Mouse (Mus musculus): ENCODE results near the gene Fcgrt. TPM values are rescaled to one million over a fixed set of nuclear protein-coding genes. Genes with fewer than 3 reads are reported as not detected.

Gene Fcgrt
- total RNA-seq, 1 experiment, result 10.6 TPM

DNA sequence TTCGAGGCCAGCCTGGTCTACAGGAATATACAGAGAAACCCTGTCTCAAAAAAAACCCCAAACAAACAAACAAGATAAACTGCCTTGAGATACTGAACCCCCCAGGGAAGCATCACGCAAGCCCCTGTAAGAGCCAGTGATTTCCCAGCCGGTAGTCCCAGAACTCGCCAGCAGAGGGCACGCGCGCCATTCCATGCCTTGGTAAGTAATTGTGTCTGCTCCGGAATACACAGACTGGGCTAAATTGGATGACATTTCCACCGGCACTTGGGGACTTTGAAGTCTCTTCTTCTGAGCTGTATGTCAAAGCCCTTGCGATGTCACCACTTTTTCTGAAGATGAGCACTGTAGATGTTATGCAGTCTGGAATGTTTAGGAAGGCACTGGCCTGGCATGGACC lies 23.8 kb downstream of the Fcgrt start:
- Histone ChIP-seq H3K27ac (ENCODE audit: insufficient read depth, low read depth, low read length, poor library complexity, severe bottlenecking) (no peak overlapping the region), H3K9me3 (ENCODE audit: control insufficient read depth, insufficient read depth, low read depth, low read length) (no peaks in the 10 kb centered on the region), H3K4me1 (ENCODE audit: control insufficient read depth in 2 of 2, insufficient read depth in 2 of 2, low read length in 2 of 2, poor library complexity in 1 of 2) (peaks cover 0 to 29% of the 10 kb centered on the region in 2 experiments; a peak in 2 of 4 replicates), H3K4me3 (ENCODE audit: insufficient read depth in 1 of 2, low read depth in 1 of 2, low read length in 2 of 2, poor library complexity in 1 of 2, severe bottlenecking in 1 of 2) (no peak overlapping the region), H3K36me3 (ENCODE audit: control insufficient read depth, insufficient read depth, low read length, poor library complexity, severe bottlenecking) (peaks cover 21% of the 10 kb centered on the region), H3K9ac (ENCODE audit: insufficient read depth, low read depth, low read length, poor library complexity, severe bottlenecking) (no peak overlapping the region)
- in situ Hi-C loops (cut with MboI; ENCODE audit: low sequenced_read_pairs in 2 of 2, unreplicated experiment in 2 of 2), result loop anchor here in 1 of 2 experiments (5.0 kb wide), 1 partner anchor 52 kb away; no protein-coding TSS in a partner anchor
- DNase-seq (ENCODE audit: low read depth, low spot score), result no peak
- TF ChIP-seq ZC3H11A (IDR thresholded peaks at IDR 0.05; ENCODE audit: borderline replicate concordance, low read depth, low read length) (peak; percentile 65; the same call in 1 of the 2 replicates), HCFC1 (IDR thresholded peaks at IDR 0.05; ENCODE audit: borderline replicate concordance, insufficient read depth, low read length) (no peak)

DNA sequence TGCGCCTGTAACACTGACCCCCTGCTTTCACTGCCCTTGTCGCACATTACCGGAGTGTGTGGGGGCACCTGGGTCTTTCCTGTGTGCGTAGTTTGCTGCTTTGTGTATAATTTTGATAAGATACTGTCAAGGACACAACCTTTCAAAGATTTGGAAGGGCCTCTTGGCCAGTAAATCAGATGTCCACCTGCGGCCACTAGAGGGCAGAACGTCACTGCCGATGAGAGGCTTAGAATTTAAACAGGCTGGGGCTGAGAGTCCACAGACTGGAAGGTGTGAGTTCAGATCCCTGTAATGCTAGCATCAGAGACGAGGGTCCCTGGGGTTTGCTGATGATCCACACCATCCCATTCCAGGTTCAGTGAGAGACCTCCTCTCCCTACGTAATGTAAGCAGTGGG lies 25.1 kb downstream of the Fcgrt start:
- H3K4me1 ChIP-seq (ENCODE audit: control insufficient read depth in 2 of 2, insufficient read depth in 2 of 2, low read length in 2 of 2, poor library complexity in 1 of 2), result peaks cover 0 to 30% of the 10 kb centered on the region in 2 experiments; a peak in 2 of 4 replicates
- TF ChIP-seq HCFC1 (IDR thresholded peaks at IDR 0.05; ENCODE audit: borderline replicate concordance, insufficient read depth, low read length) (no peak), MAFK (IDR thresholded peaks at IDR 0.05; ENCODE audit: insufficient read depth, low read depth, low read length) (no peak), ZC3H11A (IDR thresholded peaks at IDR 0.05; ENCODE audit: borderline replicate concordance, low read depth, low read length) (no peak), ZNF384 (IDR thresholded peaks at IDR 0.05; ENCODE audit: low read depth, low read length) (no peak), CHD2 (IDR thresholded peaks at IDR 0.05; ENCODE audit: low read depth, low read length) (no peak)
- H3K9ac ChIP-seq (ENCODE audit: insufficient read depth, low read depth, low read length, poor library complexity, severe bottlenecking), result no peak overlapping the region
- peaks cover 27% of the 10 kb centered on the region for H3K36me3 ChIP-seq (ENCODE audit: control insufficient read depth, insufficient read depth, low read length, poor library complexity, severe bottlenecking)
- DNase-seq (ENCODE audit: low read depth, low spot score), result no peak
- H3K9me3 ChIP-seq (ENCODE audit: control insufficient read depth, insufficient read depth, low read depth, low read length), result no peaks in the 10 kb centered on the region
- H3K27ac ChIP-seq (ENCODE audit: insufficient read depth, low read depth, low read length, poor library complexity, severe bottlenecking), result no peak overlapping the region
- in situ Hi-C loops (cut with MboI; ENCODE audit: low sequenced_read_pairs in 2 of 2, unreplicated experiment in 2 of 2), result loop anchor here in 1 of 2 experiments (5.0 kb wide), 1 partner anchor 54 kb away; no protein-coding TSS in a partner anchor
- no peak overlapping the region for H3K4me3 ChIP-seq (ENCODE audit: insufficient read depth in 1 of 2, low read depth in 1 of 2, low read length in 2 of 2, poor library complexity in 1 of 2, severe bottlenecking in 1 of 2)

DNA sequence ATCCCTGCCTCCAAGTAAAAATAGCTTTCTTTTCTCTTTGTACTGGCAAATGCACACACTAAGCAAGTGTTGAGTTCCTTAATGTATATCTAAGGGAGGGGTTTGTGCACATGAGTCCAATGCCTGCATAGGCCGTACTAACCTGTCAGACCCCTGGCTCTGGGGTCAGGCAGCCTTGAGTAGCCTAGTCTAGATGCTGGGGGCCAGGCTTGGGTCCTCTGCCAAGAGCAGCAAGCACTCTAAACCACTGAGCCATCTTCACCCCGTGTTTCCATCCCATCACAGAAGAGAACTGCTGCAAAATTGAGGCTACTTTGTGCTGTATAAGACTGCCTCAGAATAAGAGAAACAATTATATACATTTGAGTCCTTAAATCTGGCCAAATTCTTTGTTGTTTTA lies 25.8 kb downstream of the Fcgrt start:
- TF ChIP-seq MAFK (IDR thresholded peaks at IDR 0.05; ENCODE audit: insufficient read depth, low read depth, low read length), result no peak
- TF ChIP-seq ZNF384 (IDR thresholded peaks at IDR 0.05; ENCODE audit: low read depth, low read length), result no peak
- no peak for TF ChIP-seq HCFC1 (IDR thresholded peaks at IDR 0.05; ENCODE audit: borderline replicate concordance, insufficient read depth, low read length)
- no peak for TF ChIP-seq CHD2 (IDR thresholded peaks at IDR 0.05; ENCODE audit: low read depth, low read length)
- TF ChIP-seq ZC3H11A (IDR thresholded peaks at IDR 0.05; ENCODE audit: borderline replicate concordance, low read depth, low read length), result no peak
- no peak overlapping the region for H3K9ac ChIP-seq (ENCODE audit: insufficient read depth, low read depth, low read length, poor library complexity, severe bottlenecking)
- peaks cover 24% of the 10 kb centered on the region for H3K36me3 ChIP-seq (ENCODE audit: control insufficient read depth, insufficient read depth, low read length, poor library complexity, severe bottlenecking)

DNA sequence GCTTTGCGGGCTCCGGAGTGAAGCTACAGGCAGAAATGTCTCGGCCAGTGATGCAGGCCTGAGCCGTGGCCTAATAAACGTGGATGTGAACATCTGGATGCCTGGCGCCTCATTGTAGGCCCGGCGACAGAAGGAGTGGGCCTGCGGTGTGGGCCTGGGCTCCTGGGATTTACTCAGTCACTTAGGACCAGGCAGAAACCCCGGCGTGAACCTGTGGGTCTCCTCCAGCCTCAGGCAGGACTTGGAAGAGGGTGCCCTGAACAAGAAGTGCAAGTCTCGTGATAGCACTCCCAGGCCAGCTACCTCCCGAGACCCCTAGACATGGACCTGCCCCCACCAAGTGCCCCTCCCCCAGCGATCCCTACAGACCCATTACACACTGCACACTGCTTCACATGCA lies 26.3 kb downstream of the Fcgrt start:
- no peak for DNase-seq (ENCODE audit: low read depth, low spot score)
- Histone ChIP-seq H3K27ac (ENCODE audit: insufficient read depth, low read depth, low read length, poor library complexity, severe bottlenecking) (no peak overlapping the region), H3K4me3 (ENCODE audit: insufficient read depth in 1 of 2, low read depth in 1 of 2, low read length in 2 of 2, poor library complexity in 1 of 2, severe bottlenecking in 1 of 2) (no peak overlapping the region), H3K4me1 (ENCODE audit: control insufficient read depth in 2 of 2, insufficient read depth in 2 of 2, low read length in 2 of 2, poor library complexity in 1 of 2) (peaks cover 4 to 27% of the 10 kb centered on the region in 2 experiments; a peak in 3 of 4 replicates), H3K36me3 (ENCODE audit: control insufficient read depth, insufficient read depth, low read length, poor library complexity, severe bottlenecking) (peaks cover 24% of the 10 kb centered on the region), H3K9ac (ENCODE audit: insufficient read depth, low read depth, low read length, poor library complexity, severe bottlenecking) (peak overlapping the region; percentile 34; the same call in 1 of the 2 replicates), H3K9me3 (ENCODE audit: control insufficient read depth, insufficient read depth, low read depth, low read length) (no peaks in the 10 kb centered on the region)
- in situ Hi-C loops (cut with MboI; ENCODE audit: low sequenced_read_pairs in 2 of 2, unreplicated experiment in 2 of 2), result loop anchor here in 1 of 2 experiments (5.0 kb wide), 1 partner anchor 55 kb away; no protein-coding TSS in a partner anchor
- TF ChIP-seq ZC3H11A (IDR thresholded peaks at IDR 0.05; ENCODE audit: borderline replicate concordance, low read depth, low read length), result no peak
- TF ChIP-seq CHD2 (IDR thresholded peaks at IDR 0.05; ENCODE audit: low read depth, low read length), result no peak
- no peak for TF ChIP-seq ZNF384 (IDR thresholded peaks at IDR 0.05; ENCODE audit: low read depth, low read length)
- no peak for TF ChIP-seq MAFK (IDR thresholded peaks at IDR 0.05; ENCODE audit: insufficient read depth, low read depth, low read length)
- TF ChIP-seq HCFC1 (IDR thresholded peaks at IDR 0.05; ENCODE audit: borderline replicate concordance, insufficient read depth, low read length), result no peak

More for the DNA sequence above, 25.8 kb downstream of the Fcgrt start:
- Histone ChIP-seq H3K4me3 (ENCODE audit: insufficient read depth in 1 of 2, low read depth in 1 of 2, low read length in 2 of 2, poor library complexity in 1 of 2, severe bottlenecking in 1 of 2) (no peak overlapping the region), H3K27ac (ENCODE audit: insufficient read depth, low read depth, low read length, poor library complexity, severe bottlenecking) (no peak overlapping the region), H3K9me3 (ENCODE audit: control insufficient read depth, insufficient read depth, low read depth, low read length) (no peaks in the 10 kb centered on the region), H3K4me1 (ENCODE audit: control insufficient read depth in 2 of 2, insufficient read depth in 2 of 2, low read length in 2 of 2, poor library complexity in 1 of 2) (peaks cover 1 to 29% of the 10 kb centered on the region in 2 experiments; a peak in 3 of 4 replicates)
- in situ Hi-C loops (cut with MboI; ENCODE audit: low sequenced_read_pairs in 2 of 2, unreplicated experiment in 2 of 2), result loop anchor here in 1 of 2 experiments (5.0 kb wide), 1 partner anchor 54 kb away; no protein-coding TSS in a partner anchor
- DNase-seq (ENCODE audit: low read depth, low spot score), result no peak

Data from ES-E14 (cell line).